Mouse (Mus musculus): ENCODE data around the gene Klf4. TPM values are rescaled to one million over a fixed set of nuclear protein-coding genes. Genes with fewer than 3 reads are reported as not detected.

Klf4 gene
- polyA plus RNA-seq (2012; rRNA removed) = 76.3 and 188 TPM in 2 replicates

DNA sequence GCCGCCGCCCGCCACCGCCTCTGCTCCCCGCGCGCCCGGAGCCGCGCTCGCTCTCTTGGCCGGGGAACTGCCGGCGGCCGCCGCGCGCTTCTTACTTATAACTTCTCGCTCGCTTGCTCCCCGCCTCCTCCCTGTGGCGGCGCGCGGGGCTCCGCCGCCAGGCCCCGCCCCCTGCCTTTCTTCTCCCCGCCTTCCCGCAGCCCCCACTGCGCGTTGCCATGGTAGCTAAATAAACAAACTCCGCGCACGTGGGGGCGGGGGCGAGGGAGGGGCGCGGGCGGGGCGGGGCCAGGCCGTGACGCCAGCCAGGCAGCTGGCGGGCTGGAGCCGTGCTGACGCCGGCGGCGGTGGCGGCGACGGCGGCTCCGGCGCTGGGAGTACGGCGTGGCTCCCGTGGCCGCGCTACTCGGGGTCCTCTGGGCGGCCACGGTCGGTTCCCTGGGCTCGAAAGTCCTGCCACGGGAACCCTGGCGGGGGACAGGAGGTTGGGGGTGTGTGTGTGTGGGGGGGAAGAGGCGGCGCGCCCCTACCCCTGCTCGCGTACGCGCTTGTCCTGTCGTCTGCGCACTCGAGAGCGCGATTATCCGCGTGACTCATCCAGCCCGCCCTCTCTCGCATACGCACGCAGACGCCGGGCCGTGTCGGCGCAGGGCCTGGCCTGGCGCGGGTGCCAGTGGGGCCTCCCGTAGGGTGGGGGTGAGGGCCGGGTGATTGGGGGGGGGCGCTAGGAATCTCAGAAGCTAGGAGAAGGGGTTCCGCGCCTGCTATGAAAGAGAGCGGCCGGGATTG is at the start of gene Klf4:
Klf4 (minus strand) TSS at position 60 of the 789 bp plus-strand sequence.
- under 1% methylated on average over 92 of the region's 99 CpGs for WGBS
- no peak for DNase-seq (ENCODE audit: low read depth, low spot score)

DNA sequence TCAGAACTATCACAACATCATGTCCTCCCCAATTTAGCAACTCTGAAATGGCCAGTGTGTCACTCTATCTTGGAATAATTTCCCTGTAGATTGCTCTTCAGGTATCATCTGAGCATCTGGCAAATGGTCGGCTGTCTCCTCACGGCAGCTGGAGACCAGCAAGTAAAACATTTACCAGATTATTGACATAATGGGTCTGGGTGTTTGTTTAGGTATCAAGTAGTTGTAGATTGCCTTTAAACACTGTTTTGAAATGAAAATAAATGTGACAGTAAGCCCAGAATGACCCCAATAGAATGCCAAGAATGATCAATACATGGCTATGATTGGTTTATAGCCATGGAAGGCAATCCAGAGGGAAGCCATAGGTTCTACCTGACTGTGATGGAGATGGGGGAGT is 39.2 kb upstream of the Klf4 start:
- no peak for DNase-seq (ENCODE audit: low read depth, low spot score)
- 30% methylated on average over 2 of the region's 2 CpGs for WGBS

DNA sequence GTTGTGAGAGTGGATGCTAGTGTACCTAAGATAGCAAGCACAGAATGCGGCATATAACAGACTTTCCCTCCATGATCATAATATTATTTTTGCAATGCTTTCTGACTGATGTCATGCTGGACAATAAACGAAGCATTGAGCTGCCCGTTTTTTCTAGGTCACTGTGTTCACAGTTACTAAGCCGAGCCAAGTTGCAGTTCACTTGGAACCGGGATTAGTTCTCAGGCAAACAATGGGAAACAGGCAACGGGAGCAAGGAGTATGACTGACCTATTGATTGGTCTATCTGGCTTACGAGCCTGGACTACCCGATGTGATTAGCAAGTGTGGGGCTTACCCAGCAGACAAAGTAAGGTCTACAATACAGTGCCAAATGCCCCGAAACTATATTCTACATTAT is 35.7 kb upstream of the Klf4 start:
- DNase-seq (ENCODE audit: low read depth, low spot score) = no peak
- 70% methylated on average over 9 of the region's 9 CpGs for WGBS

DNA sequence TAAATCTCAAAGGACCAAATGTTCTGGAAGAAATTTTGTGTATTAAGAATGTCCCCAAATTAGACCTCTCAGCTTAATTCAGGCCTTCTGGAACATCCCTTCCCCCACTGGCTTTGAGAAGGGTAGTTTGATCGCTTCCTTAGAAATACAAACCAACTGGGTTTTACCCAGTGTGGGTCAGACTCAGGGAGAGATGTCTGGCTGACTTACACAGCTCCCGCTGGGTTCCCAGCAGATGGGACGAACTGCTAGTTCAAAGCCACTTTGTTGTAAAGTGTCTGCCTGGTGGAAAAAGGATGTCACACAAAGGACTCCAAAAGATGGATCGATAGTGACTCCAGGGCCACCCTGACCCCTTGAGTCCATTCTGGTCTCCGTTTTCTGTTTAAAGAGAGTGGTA is 35.3 kb upstream of the Klf4 start:
- DNase-seq (ENCODE audit: low read depth, low spot score) = no peak
- 88% methylated on average over 5 of the region's 5 CpGs for WGBS

DNA sequence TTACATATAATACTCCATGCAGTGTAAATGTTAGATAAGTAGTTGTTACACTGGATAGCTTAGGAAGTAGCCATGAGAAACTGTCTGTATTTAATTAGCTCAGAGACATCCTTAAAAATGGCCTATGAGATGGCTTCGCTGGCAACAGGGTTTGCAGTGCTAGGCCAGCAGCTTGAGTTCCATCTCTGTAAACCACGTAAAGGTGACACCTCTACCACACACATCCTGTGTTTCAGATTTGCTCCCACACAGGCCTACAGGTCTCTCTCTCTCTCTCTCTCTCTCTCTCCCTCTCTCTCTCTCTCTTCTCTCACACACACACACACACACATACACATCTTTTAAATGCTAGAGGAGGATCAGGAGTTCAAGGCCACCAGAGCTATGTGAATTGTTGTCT is 32.1 kb upstream of the Klf4 start:
- DNase-seq (ENCODE audit: low read depth, low spot score) = no peak
- 96% methylated on average over 2 of the region's 2 CpGs for WGBS

DNA sequence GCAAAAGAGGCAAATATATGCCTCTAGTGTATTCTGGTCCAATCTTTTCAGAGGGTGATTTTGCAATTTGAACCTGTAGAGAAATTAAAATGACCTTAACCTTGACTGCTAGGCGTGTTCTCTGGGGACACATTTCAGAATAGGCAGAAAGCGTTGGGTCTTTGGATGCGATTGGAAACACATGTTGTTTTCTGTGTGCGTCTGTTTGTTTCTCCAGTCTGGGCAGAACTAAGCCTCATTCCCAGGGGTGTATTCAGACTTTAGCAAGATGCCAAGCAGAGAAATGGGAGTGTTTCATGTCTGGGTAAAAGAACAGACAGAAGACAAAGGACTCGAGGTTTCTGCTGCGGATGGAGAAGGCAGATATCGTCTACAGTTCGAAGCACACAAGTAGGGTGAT is 30.8 kb upstream of the Klf4 start:
- no peak for DNase-seq (ENCODE audit: low read depth, low spot score)
- WGBS = 85% methylated on average over 8 of the region's 8 CpGs

DNA sequence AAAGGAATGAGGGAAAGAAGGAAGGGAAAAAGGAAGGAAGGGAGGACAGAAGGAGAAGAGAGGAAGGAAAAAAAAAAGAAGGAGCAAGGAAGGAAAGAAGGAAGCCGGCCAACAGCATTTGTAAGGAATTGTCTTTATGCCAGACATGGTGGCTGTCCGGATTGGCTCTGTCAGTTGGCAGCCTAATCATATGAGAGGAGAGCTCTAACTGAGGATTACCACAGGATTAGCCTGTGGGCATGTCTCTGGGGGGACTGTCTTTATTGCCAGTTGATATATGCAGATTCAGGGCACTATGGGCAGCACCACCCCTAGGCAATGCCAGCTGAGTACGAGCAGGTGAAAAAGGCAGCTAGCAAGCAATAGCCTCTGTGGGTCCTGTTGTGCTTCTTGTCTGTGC is 29.8 kb upstream of the Klf4 start:
- 71% methylated on average over 3 of the region's 3 CpGs for WGBS
- no peak for DNase-seq (ENCODE audit: low read depth, low spot score)

DNA sequence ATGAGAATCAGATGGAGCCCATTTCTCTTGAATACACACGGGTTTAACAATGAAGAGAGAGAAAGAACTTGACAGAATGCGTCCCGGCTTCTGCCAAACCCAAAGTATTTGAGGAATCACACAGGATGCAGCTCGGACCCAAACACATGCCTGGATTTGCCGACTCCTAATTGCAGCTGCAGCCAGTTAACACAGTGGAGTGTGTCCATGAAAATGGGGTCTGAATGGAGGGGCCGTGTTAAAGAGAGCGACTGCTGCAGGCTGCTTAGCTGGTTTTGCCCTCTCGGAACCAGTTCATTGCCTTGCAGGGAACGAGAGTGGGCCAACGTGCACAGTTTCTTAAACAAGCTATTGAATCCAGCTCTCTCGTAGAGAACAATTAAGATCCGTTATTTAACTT is 14.6 kb upstream of the Klf4 start:
- DNase-seq (ENCODE audit: low read depth, low spot score) = no peak
- 91% methylated on average over 12 of the region's 12 CpGs for WGBS

DNA sequence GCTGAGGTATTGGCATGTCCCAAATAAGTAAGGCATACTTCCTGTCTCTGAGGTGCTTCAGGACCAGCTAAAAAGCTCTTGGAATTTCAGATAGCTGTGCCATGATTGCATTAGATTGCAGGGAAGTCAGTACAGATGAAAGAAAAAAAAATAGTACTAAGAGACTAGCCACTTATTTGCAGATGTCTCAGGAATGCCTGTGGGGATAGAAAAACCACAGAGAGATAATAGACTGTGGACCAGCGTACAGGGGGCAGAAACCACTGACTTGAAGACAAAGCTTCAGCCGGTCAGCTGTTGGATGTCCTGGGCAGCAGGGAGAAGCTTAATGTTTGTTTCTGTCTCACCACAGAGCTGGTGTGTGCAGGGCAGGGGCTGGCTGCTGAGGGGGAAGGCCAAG is 10.5 kb upstream of the Klf4 start:
- 85% methylated on average over 2 of the region's 2 CpGs for WGBS
- no peak for DNase-seq (ENCODE audit: low read depth, low spot score)

DNA sequence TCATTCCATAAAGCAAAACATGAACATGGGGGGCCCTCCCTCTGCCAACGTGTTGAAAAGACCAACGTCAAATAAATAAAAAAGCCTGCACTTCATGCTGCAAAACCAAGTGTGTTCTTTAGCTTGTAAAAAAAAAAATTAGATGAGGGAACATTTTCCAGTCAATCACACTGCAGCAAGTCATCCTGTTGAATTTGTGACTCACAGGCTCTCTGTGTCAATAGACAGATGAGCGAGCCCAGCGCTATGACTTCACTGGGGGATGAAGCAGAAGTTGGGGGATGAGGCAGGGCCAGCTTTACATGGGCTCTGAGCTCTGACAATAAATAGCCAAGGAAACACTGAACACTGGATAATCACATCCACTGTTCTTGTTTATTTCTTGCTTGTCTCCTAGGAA is 9.4 kb upstream of the Klf4 start:
- WGBS = 23% methylated on average over 4 of the region's 4 CpGs
- no peak for DNase-seq (ENCODE audit: low read depth, low spot score)

DNA sequence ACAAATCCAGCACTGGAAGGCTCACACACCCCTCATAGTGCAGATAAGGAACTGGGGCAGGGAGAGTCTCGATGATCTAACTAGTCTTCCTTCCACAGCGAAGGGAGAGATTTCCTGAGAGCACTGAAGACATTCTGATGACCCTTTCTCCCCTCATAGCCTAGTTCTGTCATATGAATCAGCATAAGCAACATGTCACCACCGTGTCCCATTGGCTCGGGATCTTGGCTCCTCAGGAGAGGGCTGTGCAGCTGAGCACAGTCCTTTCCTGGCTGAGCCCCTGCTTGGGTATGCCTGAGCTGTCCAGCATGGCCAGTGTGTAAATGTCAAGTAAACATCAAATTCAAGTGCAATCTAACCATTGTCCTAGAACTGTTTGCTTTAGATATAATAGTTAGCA is 9.0 kb upstream of the Klf4 start:
- WGBS = 32% methylated on average over 4 of the region's 4 CpGs

DNA sequence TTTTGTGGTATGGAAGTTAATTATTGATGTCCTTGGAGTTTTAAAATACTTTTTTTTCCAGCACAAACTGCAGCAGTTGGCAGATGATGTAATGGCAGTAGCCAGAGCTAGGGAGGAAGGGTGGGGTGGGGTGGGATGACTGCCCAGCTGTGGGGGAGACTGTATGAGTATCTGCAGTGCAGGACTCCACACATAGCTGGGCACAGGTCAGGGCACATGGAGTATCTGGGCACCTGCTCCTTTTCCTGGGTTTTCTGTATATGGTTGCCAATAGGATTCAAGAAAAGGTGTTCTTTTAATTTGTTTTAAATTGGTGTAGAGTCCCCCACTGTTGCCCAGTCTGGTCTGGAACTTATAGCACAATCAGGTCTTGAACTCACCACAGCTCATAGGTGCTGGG is 2.7 kb upstream of the Klf4 start:
- DNase-seq (ENCODE audit: low read depth, low spot score) = no peak

More for the DNA sequence above, 9.0 kb upstream of the Klf4 start:
- no peak for DNase-seq (ENCODE audit: low read depth, low spot score)

DNA sequence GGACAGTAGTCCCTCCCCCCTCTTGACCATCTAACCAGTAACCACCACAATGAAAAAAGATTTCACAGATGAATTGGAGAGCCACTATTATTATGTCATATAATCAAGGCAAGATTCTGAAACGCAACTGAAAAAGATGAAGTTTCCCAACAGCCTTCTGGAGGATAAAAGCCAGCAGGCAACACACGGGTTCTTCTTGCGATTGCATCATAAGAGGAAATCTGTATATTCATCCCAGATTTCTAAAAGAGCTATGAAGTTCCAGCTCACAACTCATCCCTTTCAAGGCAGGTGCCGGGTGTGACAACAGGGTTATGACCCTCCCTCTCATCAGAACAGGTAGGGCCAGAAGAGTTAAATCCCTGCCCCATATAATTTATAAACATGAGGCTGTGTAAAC is 2.2 kb upstream of the Klf4 start:
- 18% methylated on average over 4 of the region's 4 CpGs for WGBS
- DNase-seq (ENCODE audit: low read depth, low spot score) = no peak

DNA sequence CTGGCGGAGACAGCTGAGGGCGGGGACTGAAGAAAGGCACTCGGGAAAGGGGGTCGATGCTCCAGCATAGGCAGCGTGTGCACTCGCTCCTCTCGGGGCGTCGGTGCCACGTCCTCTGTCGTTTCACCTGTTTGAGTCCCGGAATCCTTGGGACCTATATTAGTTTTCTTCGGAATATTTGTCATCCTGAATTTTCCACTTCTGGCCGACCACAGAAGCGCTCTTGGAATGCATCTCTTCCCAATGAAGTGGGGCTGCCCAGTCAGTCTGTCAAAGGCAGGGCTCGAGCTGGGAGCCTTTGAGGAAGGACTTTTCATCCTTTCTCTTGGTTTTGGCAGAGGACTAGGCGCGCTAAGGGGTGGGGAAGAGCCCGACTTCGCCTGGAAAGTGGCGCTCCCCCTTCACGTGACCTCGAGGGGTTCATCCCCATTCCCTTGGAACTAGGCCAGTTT is 1.6 kb upstream of the Klf4 start:
- no peak for DNase-seq (ENCODE audit: low read depth, low spot score)
- WGBS = 6% methylated on average over 23 of the region's 23 CpGs

DNA sequence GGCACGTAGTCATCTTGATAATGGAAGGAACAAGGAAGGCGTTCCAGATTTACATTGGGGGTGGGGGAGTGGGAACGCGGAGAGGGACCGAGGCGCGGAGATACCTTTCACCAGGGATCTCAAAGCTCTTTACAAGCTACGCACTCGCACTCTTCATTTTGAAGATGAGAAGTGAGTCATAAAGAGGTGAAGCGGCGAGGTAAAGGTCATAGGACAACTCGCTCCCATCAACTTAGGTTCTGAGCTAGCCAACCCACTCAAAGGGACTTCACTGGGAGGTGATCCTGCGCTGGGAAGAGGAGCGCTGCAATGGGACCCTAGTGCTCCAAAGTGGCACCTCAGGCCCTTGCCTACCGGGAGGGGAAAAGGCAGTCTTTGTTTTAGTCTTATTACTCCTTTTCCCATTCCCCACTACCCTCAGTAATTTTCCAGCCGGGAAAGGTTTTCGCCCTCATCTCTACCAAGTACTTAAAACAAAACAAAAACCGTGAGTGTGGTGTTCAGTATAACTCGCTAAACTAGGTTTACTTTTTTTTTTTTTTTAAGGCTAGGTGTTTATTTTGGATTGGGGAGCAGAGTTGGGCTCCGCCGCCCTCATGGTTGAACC is 1.0 kb upstream of the Klf4 start:
- DNase-seq (ENCODE audit: low read depth, low spot score) = no peak
- 2% methylated on average over 21 of the region's 21 CpGs for WGBS

DNA sequence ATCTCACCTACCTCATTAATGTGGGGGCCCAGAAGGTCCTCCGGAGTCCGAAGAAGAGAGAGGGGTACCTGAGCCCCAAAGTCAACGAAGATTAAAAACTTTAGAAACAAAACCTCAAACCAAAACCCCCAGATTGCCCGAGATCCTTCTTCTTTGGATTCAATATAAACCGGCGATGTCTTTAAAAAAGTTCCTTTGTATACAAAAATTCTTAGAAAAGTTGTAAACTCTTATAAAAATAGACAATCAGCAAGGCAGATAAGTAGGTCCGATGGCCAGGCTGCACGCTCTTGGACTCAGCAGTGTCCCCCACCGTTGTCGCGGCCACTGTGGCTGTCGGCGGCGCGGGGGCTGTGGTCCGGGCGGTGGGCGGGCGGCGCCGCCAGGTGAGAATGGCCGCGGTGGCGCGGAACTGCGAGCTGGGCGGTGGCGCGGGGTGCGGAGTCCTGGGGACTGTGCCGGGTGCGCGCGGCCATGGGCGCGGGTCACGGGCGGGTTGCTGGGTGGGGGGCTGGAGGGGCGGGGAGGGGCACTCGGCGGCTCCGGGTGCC is 335 bp downstream of the Klf4 start:
- under 1% methylated on average over 42 of the region's 42 CpGs for WGBS

DNA sequence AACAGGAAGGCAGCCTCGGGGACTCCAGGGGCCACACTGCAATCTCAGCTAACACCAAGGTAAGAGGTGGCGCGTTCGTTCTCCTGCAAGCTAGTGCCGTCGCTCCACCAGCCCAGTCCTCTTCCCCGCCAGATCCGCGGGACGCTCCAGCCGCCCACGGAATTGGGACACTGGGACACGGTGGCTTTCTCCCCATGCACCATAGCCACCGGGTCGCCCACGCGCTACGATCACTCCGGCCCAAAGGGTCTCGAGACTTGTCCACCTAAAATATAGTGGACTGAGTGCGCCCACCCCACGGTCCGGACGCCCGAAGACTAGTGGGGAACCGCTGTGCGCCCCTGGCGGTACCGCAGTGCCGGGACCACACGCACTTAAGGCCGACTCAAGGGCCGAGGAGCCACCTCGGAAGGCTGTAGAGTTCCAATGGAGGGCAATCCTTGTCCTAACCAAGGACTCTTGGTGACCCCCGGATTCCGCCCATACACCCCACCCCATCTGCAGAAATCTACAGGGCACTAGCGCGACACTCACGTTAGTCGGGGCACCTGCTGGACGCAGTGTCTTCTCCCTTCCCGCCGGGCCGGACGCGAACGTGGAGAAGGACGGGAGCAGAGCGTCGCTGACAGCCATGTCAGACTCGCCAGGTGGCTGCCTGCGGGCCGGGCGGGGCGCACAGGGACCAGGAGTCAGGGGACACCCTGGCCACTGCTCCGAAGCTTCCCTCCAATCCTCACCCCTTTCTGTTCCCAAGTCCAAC is 990 bp downstream of the Klf4 start:
- DNase-seq (ENCODE audit: low read depth, low spot score) = no peak
- WGBS = under 1% methylated on average over 56 of the region's 56 CpGs

More for the DNA sequence above, 335 bp downstream of the Klf4 start:
- DNase-seq (ENCODE audit: low read depth, low spot score) = no peak

DNA sequence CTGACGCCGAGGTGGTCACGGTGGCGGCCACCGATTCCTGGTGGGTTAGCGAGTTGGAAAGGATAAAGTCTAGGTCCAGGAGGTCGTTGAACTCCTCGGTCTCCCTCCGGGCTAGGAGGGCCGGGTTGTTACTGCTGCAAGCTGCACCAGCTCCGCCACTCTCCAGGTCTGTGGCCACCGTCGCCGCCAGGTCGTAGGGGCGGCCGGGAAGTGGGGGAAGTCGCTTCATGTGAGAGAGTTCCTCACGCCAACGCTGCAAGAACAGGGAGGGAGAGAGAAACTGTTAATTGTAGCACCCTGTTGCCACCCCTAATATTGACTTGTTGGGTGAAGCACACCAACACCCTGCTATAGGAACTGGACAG is 1.6 kb downstream of the Klf4 start:
- DNase-seq (ENCODE audit: low read depth, low spot score) = no peak
- WGBS = 1% methylated on average over 20 of the region's 20 CpGs

DNA sequence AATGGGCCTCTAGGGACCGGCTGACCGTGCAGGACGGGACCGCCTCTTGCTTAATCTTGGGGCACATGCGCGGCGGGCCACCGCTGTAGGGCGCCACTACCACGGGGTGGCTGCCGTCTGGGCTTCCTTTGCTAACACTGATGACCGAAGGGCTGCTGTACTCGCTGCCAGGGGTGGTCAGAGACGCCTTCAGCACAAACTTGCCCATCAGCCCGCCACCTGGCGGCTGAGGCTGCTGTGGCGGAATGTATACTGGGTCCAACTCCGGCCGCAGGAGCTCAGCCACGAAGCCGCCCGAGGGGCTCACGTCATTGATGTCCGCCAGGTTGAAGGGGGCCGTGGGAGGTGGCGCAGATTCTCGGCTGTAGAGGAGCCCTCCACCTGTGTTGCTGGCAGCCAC is 2.0 kb downstream of the Klf4 start:
- no peak for DNase-seq (ENCODE audit: low read depth, low spot score)
- 2% methylated on average over 27 of the region's 27 CpGs for WGBS

DNA sequence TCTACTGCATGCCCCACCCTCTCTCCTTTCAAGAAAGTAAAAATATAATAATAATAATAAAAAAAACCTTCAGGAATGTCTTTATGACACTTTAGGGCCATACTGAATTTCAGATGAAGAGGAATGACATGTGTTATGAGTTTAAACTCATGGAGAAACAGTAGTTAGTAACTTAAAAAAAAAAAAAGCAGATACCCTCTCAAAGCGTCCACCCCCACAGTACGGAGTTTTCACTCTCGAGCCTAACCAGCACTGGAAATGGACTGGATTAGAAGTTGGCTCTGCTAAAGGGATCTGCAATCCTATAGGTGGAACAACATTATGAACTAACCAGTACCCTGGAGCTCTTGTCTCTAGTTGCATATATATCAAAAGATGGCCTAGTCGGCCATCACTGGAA is 3.9 kb downstream of the Klf4 start:
- DNase-seq (ENCODE audit: low read depth, low spot score) = no peak
- 68% methylated on average over 4 of the region's 4 CpGs for WGBS

DNA sequence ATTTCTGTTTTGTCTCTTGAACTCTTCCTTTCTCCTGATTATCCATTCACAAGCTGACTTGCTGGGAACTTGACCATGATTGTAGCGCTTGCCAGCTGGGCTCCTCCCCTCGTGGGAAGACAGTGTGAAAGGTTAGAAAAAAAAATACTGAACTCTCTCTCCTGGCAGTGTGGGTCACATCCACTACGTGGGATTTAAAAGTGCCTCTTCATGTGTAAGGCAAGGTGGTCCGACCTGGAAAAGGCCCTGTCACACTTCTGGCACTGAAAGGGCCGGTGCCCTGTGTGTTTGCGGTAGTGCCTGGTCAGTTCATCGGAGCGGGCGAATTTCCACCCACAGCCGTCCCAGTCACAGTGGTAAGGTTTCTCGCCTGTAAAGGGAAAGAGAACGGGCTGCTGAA is 4.3 kb downstream of the Klf4 start:
- WGBS = 72% methylated on average over 12 of the region's 12 CpGs
- no peak for DNase-seq (ENCODE audit: low read depth, low spot score)

Measured in large intestine, adult 2 months (tissue).